In the genomic region with DNA sequence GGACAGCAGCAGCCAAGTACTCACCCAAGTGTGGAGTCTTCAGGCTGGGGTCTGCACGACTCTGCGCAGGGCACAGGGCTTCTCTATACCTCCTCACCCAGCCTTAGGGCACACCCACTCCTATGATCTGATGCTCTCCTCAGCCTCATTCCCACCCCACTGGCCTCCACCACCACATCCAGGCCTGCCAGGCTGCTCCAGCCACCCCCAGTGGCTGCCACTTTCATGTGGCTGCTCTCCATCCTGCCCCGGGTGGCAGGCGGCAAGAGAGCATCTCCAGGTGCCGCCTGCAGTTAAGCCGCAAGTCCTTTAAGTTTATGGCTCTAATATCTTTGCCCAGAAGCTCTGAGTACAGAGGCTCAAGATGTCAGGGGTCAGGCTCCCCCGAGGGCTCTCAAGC, we compare ENCODE assay signal across 25 mouse cellular contexts. TPM values are rescaled to one million over a fixed set of nuclear protein-coding genes. Genes with fewer than 3 reads are reported as not detected.
DNase-seq lines count a peak whose midpoint lies in the region; ATAC-seq and TF ChIP-seq lines count a peak whose summit lies in the region.
"Had no signal": no experiment of that assay in that cellular context is flagged by ENCODE, and none has a peak within 500 bp of the region (broad histone marks: within the 10 kb centered on the region; RNA-seq: fewer than 3 reads in every experiment).

No protein-coding gene starts in this region.

- no peak for ATAC-seq in kidney, embryonic 15.5 days (replicated peaks; ENCODE audit: low FRiP score)
- ATAC-seq: CD4-positive, CD25-positive, alpha-beta regulatory T cell, adult 4 months; forebrain, embryonic 13.5 days; forebrain, embryonic 16.5 days; hindbrain, postnatal 0 days had no signal

- H3K4me3 ChIP-seq in thymus, adult 2 months (ENCODE audit: control insufficient read depth, insufficient read depth, low read length) = no peak overlapping the region
- no peak overlapping the region for H3K4me3 ChIP-seq in kidney, embryonic 15.5 days (replicated peaks)
- H3K4me3 ChIP-seq: forebrain, embryonic 10.5 days; forebrain, embryonic 13.5 days; gastrocnemius, adult 2 months; hindbrain, embryonic 13.5 days had no signal

- H3K36me3 ChIP-seq in thymus, adult 2 months (ENCODE audit: control insufficient read depth, insufficient read depth, low read length) = no peaks in the 10 kb centered on the region
- H3K36me3 ChIP-seq in kidney, embryonic 15.5 days = no peaks in the 10 kb centered on the region
- H3K36me3 ChIP-seq: forebrain, embryonic 10.5 days; hindbrain, embryonic 13.5 days had no signal

- DNase-seq in CD4-positive helper T cell, adult 2 months (ENCODE audit: low read depth, low spot score) = peak; percentile 38
- DNase-seq in thymus, adult 2 months = peak; percentile 45
- DNase-seq in thymus, postnatal 14 days = peak; percentile 69
- DNase-seq in thymus, postnatal 4 days = peak; percentile 63
- DNase-seq in frontal cortex, postnatal 14 days (ENCODE audit: low spot score in 2 of 2) = no peak
- DNase-seq in kidney, postnatal 4 days = no peak
- DNase-seq: adrenal gland, adult 2 months; adrenal gland, postnatal 14 days; B cell, adult 2 months; cerebellum, adult 11-12 months; cerebellum, adult 9-10 months; cerebellum, postnatal 14 days; gastrocnemius, adult 2 months; gastrocnemius, postnatal 14 days; heart, adult 11 months had no signal

- H3K9ac ChIP-seq in kidney, embryonic 15.5 days = no peak overlapping the region
- H3K9ac ChIP-seq: forebrain, embryonic 13.5 days; hindbrain, embryonic 13.5 days had no signal

- no peak overlapping the region for H3K4me2 ChIP-seq in kidney, embryonic 15.5 days
- H3K4me2 ChIP-seq: forebrain, embryonic 13.5 days; heart, embryonic 11.5 days; hindbrain, embryonic 13.5 days had no signal

- no peaks in the 10 kb centered on the region for H3K9me3 ChIP-seq in kidney, embryonic 15.5 days (replicated peaks)
- H3K9me3 ChIP-seq: forebrain, embryonic 10.5 days; forebrain, embryonic 13.5 days; hindbrain, embryonic 13.5 days had no signal

- no peak for TF ChIP-seq CTCF in thymus, adult 2 months (IDR thresholded peaks at IDR 0.05; ENCODE audit: borderline replicate concordance, control insufficient read depth, extremely low read depth, insufficient read depth, low read length, poor library complexity)

- no peak overlapping the region; the same call in 1 of the 2 replicates for H3K27ac ChIP-seq in thymus, adult 2 months (ENCODE audit: control insufficient read depth, insufficient read depth, low read length)
- H3K27ac ChIP-seq in kidney, embryonic 15.5 days = no peak overlapping the region
- H3K27ac ChIP-seq: forebrain, embryonic 10.5 days; forebrain, embryonic 13.5 days; gastrocnemius, adult 2 months; hindbrain, embryonic 13.5 days; hindbrain, postnatal 0 days had no signal

- no peak for TF ChIP-seq POLR2A in thymus, adult 2 months (IDR thresholded peaks at IDR 0.05; ENCODE audit: control insufficient read depth, extremely low read depth, insufficient read depth, low read length, poor library complexity)

- no peaks in the 10 kb centered on the region for H3K27me3 ChIP-seq in thymus, adult 2 months (ENCODE audit: control insufficient read depth, insufficient read depth, low read length)
- peaks cover 42% of the 10 kb centered on the region for H3K27me3 ChIP-seq in kidney, embryonic 15.5 days
- H3K27me3 ChIP-seq: forebrain, embryonic 13.5 days had no signal

- peaks cover 55% of the 10 kb centered on the region for H3K4me1 ChIP-seq in thymus, adult 2 months (replicated peaks; ENCODE audit: control insufficient read depth, insufficient read depth, low read length)
- H3K4me1 ChIP-seq in kidney, embryonic 15.5 days = no peaks in the 10 kb centered on the region
- H3K4me1 ChIP-seq: forebrain, embryonic 13.5 days had no signal

- WGBS in thymus, adult 2 months = 4% methylated on average over 7 of the region's 7 CpGs
- 43% methylated on average over 7 of the region's 7 CpGs for WGBS in kidney, embryonic 15.5 days

RNA-seq across cellular contexts. Expression of gene Elfn2, which starts 8.1 kb away (rescaled TPM):
- polyA plus RNA-seq in thymus, adult 2 months (2012; rRNA removed) = 4.7 and 8.4 TPM in 2 replicates
- 0.04 TPM in 1 of 2 replicates, not detected in the other for polyA plus RNA-seq in kidney, embryonic 15.5 days (2015; fragmentation: Nextera tagmentation; extraction: Ambion mirVana)
- polyA plus RNA-seq: embryonic facial prominence, embryonic 11.5 days; heart, embryonic 11.5 days; heart, embryonic 14.5 days had no signal

RNA-seq across cellular contexts. Expression of gene Mfng, which starts 46.6 kb away (rescaled TPM):
- 97.5 and 110 TPM in 2 replicates for polyA plus RNA-seq in thymus, adult 2 months (2012; rRNA removed)
- polyA plus RNA-seq in kidney, embryonic 15.5 days (2015; fragmentation: Nextera tagmentation; extraction: Ambion mirVana) = 25.4 and 25.6 TPM in 2 replicates

Comparison
In these comparisons a context has a peak if more than half of its experiments do, and no peak if none do; other contexts are left out.
1. DNase-seq: peak in CD4-positive helper T cell, adult 2 months (single experiment), thymus, adult 2 months (single experiment), thymus, postnatal 14 days (single experiment) and thymus, postnatal 4 days (single experiment); none in frontal cortex, postnatal 14 days (0 of 2) and kidney, postnatal 4 days (0 of 2).